Mouse (Mus musculus) skeletal muscle tissue, postnatal 0 days (tissue): ENCODE data around the gene Zbtb20. TPM values are rescaled to one million over a fixed set of nuclear protein-coding genes. Genes with fewer than 3 reads are reported as not detected.

ENCODE experiments used
- microRNA counts: library from miRNA; unstranded; fragments of <30 nt; microRNA quantifications from one replicate; lab custom pipeline; 2015
- microRNA-seq, 2 experiments: library from miRNA; unstranded; fragments of <30 nt; microRNA quantifications; one replicate each; pipeline ENCODE4; 2016
- polyA plus RNA-seq: library from polyadenylated mRNA; unstranded; fragments of >200 nt; fragmentation: Nextera tagmentation; extraction: Ambion mirVana; gene quantifications from 2 replicates; pipeline ENCODE4 v1.2.1, GENCODE M21; 2015

Zbtb20 gene
- 32.3 and 36.7 TPM in 2 replicates for polyA plus RNA-seq

DNA sequence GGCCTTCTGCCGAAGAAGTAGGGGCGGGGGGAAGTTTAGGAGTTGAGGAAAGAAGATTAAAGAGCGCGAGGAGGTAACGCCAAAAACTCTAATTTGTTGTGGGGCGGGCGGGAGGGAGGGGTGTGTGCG lies at the start of gene Zbtb20:
TSS of gene Zbtb20 (plus strand) at position 30 of the 129 bp plus-strand sequence.

DNA sequence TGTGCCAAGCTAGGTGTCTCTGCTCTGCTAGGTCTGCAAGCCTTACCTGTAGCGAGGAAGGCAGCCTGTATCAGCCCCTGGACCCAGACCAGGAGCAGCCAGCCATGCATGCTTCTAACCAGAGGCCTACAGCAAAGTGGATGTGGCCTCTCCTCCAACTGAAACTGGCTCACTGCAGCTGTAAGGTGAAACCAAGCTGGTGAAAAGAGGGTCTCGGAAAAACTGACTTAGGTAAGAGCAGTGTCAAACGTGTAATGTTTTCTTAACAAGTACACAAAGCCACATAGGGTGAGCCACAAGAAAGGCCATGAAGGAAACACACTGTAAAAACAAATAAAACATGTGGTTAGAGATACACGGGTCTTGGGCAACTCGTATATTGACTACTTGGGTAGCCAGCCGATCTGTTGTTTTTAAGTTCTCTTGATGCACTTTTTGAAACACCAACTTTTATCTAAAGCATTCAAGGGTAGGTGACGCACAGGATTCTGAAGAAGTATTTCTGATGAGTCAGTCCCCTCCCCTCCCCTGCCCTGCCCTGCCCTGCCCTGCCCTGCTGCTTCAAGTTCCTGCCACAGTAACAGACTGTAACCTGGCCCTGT lies 788.4 kb downstream of the Zbtb20 start, which contains the start of gene Tigit:
TSS of gene Tigit (minus strand) at position 169 of the 602 bp plus-strand sequence.

MicroRNAs encoded within 50 kb of the gene (microRNA counts, 519-probe panel; counts per million panel counts)
- 296 counts per million, percentile 58 among the panel's probes with 10 or more counts for microRNA mmu-miR-568 (lab: Ali Mortazavi, UCI)

Small RNAs within 50 kb of the gene (microRNA-seq; reads per million reads assigned to microRNA genes)
- 0 reads per million in 2 experiments for gene Mir568
